Mouse (Mus musculus) gastrocnemius, postnatal 14 days (tissue): Measurements from ENCODE around the gene Abcc5. TPM values are rescaled to one million over a fixed set of nuclear protein-coding genes. Genes with fewer than 3 reads are reported as not detected.
"Not testable (repeated sequence)": the region's sequence is repeated elsewhere in the genome, so short reads cannot be mapped to it uniquely, and the experiment has no call there.

Source experiments
- DNase-seq: peaks from one replicate; pipeline ENCODE4 v3.0.0; 2021; ENCODE audit warnings: mixed read lengths
- intact Hi-C: fragments of 180-260 bp; cut with DNase I; formaldehyde crosslinking; loops from one replicate; pipeline ENCODE4 v1.15.1; 2025; ENCODE audit warnings: low total_unique reads
- total RNA-seq, 2 experiments: library from RNA; stranded (reverse); gene quantifications; 2 replicates each; pipeline ENCODE4 v1.2.3; 2021

The Abcc5 gene
- total RNA-seq, 2 experiments from 2014 or later = 42.6 to 43.0 TPM

- intact Hi-C loops = no loop called here
- DNase-seq = no peak
Measured at GRCm38 (mm10) chr16:20375341-20375740, 50.9 kb downstream of the Abcc5 start.

- intact Hi-C loops = no loop called here
- DNase-seq = no peak
Measured at GRCm38 (mm10) chr16:20371731-20372130, 54.5 kb downstream of the Abcc5 start.

- no peak for DNase-seq
- intact Hi-C loops = no loop called here
Measured at GRCm38 (mm10) chr16:20368221-20368620, 58.0 kb downstream of the Abcc5 start.

GRCm38 (mm10) chr16:20362121-20362520 is 64.1 kb downstream of the Abcc5 start:
- no peak for DNase-seq
- intact Hi-C loops = no loop called here

GRCm38 (mm10) chr16:20361496-20361895 is 64.7 kb downstream of the Abcc5 start:
- DNase-seq, intact Hi-C loops: not testable (repeated sequence)

- intact Hi-C loops = no loop called here
- no peak for DNase-seq
Measured at GRCm38 (mm10) chr16:20359643-20360295, 66.4 kb downstream of the Abcc5 start.

GRCm38 (mm10) chr16:20357837-20358236 is 68.4 kb downstream of the Abcc5 start:
- DNase-seq = no peak
- intact Hi-C loops = no loop called here

- no peak for DNase-seq
- intact Hi-C loops = no loop called here
Measured at GRCm38 (mm10) chr16:20354762-20355161, 71.4 kb downstream of the Abcc5 start.

- intact Hi-C loops = no loop called here
- no peak for DNase-seq
Measured at GRCm38 (mm10) chr16:20354011-20354410, 72.2 kb downstream of the Abcc5 start.

GRCm38 (mm10) chr16:20345464-20345863 is 80.7 kb downstream of the Abcc5 start:
- intact Hi-C loops = no loop called here
- no peak for DNase-seq

GRCm38 (mm10) chr16:20338616-20339015 is 87.6 kb downstream of the Abcc5 start:
- intact Hi-C loops = no loop called here
- no peak for DNase-seq

- intact Hi-C loops = no loop called here
- no peak for DNase-seq
Measured at GRCm38 (mm10) chr16:20334918-20335317, 91.3 kb downstream of the Abcc5 start.

GRCm38 (mm10) chr16:20328306-20328705 is 97.9 kb downstream of the Abcc5 start:
- intact Hi-C loops = no loop called here
- DNase-seq = no peak

- DNase-seq = no peak
- intact Hi-C loops = no loop called here
Measured at GRCm38 (mm10) chr16:20325286-20325685, 100.9 kb downstream of the Abcc5 start, which contains the start of gene Cyp2ab1. Gene Cyp2ab1 (minus strand): TSS chr16:20325404.

- intact Hi-C loops = no loop called here
Measured at GRCm38 (mm10) chr16:20323907-20324306, 102.3 kb downstream of the Abcc5 start.

GRCm38 (mm10) chr16:20322274-20322673 is 103.9 kb downstream of the Abcc5 start:
- intact Hi-C loops = no loop called here
- DNase-seq = no peak

More at GRCm38 (mm10) chr16:20323907-20324306, 102.3 kb downstream of the Abcc5 start:
- no peak for DNase-seq

- intact Hi-C loops = no loop called here
- DNase-seq = no peak
Measured at GRCm38 (mm10) chr16:20316770-20317169, 109.4 kb downstream of the Abcc5 start.

GRCm38 (mm10) chr16:20315266-20315665 is 110.9 kb downstream of the Abcc5 start:
- DNase-seq = no peak
- intact Hi-C loops = no loop called here

GRCm38 (mm10) chr16:20312272-20312671 is 113.9 kb downstream of the Abcc5 start:
- no peak for DNase-seq
- intact Hi-C loops = no loop called here

GRCm38 (mm10) chr16:20301770-20302649 is 124.2 kb downstream of the Abcc5 start, which contains the start of gene Parl:
Gene Parl (minus strand): TSS chr16:20302387.
- intact Hi-C loops = loop anchor here (5.0 kb wide), 1 partner anchor 85 kb away; no protein-coding TSS in a partner anchor
- peak; percentile 79 for DNase-seq
